Mouse (Mus musculus) testis, adult 2 months (tissue): ENCODE results near the gene Aff3.

ENCODE experiments used
- CTCF ChIP-seq: fragments of 200-500 bp; IDR thresholded peaks from 2 replicates; pipeline ENCODE4 v1.5.1; 2012; ENCODE audit warnings: low read depth, mild to moderate bottlenecking, inconsistent platforms, low read length, moderate library complexity; ENCODE audit not compliant: control insufficient read depth, insufficient read depth, insufficient replicate concordance
- POLR2A ChIP-seq: fragments of 200-500 bp; IDR thresholded peaks from 2 replicates; pipeline ENCODE4 v1.6.1; 2012; ENCODE audit warnings: low read depth, mild to moderate bottlenecking, inconsistent platforms, low read length, moderate library complexity; ENCODE audit not compliant: control insufficient read depth

- TF ChIP-seq CTCF (no peak), POLR2A (no peak)
Observed at GRCm38 (mm10) chr1:38141371-38141770, 523.4 kb downstream of the Aff3 start.
